Mouse (Mus musculus): ENCODE results near the gene Pold1. TPM values are rescaled to one million over a fixed set of nuclear protein-coding genes. Genes with fewer than 3 reads are reported as not detected.

Pold1 gene
- polyA plus RNA-seq, 1 experiment from 2014 or later: 74.7 TPM

- Histone ChIP-seq H3K27ac (ENCODE audit: low read depth) (no peak overlapping the region), H3K9ac (ENCODE audit: low read length) (no peak overlapping the region), H3K36me3 (ENCODE audit: control insufficient read depth, insufficient read depth, low read length) (no peaks in the 10 kb centered on the region), H3K27me3 (replicated peaks; ENCODE audit: control insufficient read depth, insufficient read depth, low read length) (peaks cover 43% of the 10 kb centered on the region), H3K4me1 (replicated peaks; ENCODE audit: control insufficient read depth, insufficient read depth, low read length) (no peaks in the 10 kb centered on the region), H3K9me3 (ENCODE audit: control insufficient read depth, low read length) (no peaks in the 10 kb centered on the region), H3K4me3 (ENCODE audit: low read depth, low read length) (no peak overlapping the region), H3K4me2 (ENCODE audit: low read length) (no peak overlapping the region)
- no peak for DNase-seq (ENCODE audit: low spot score)
- ATAC-seq (replicated peaks; ENCODE audit: low FRiP score, low TSS enrichment, low read depth): no peak
- WGBS: 68% methylated on average over 9 of the region's 9 CpGs
Observed at GRCm38 (mm10) chr7:44519240-44519913, 29.3 kb downstream of the Pold1 start.

- no peak overlapping the region for H3K4me3 ChIP-seq (ENCODE audit: low read depth, low read length)
- no peak overlapping the region for H3K4me2 ChIP-seq (ENCODE audit: low read length)
- H3K27ac ChIP-seq (ENCODE audit: low read depth): no peak overlapping the region
- DNase-seq (ENCODE audit: low spot score) (no peak), ATAC-seq (replicated peaks; ENCODE audit: low FRiP score, low TSS enrichment, low read depth) (no peak)
- H3K36me3 ChIP-seq (ENCODE audit: control insufficient read depth, insufficient read depth, low read length): no peaks in the 10 kb centered on the region
- 0 out of 2 replicates have a peak, but pooled peaks cover 6% of the 10 kb centered on the region for H3K27me3 ChIP-seq (replicated peaks; ENCODE audit: control insufficient read depth, insufficient read depth, low read length)
- H3K4me1 ChIP-seq (replicated peaks; ENCODE audit: control insufficient read depth, insufficient read depth, low read length): no peaks in the 10 kb centered on the region
- no peak overlapping the region for H3K9ac ChIP-seq (ENCODE audit: low read length)
- 0 out of 2 replicates have a peak, but pooled peaks cover 3% of the 10 kb centered on the region for H3K9me3 ChIP-seq (ENCODE audit: control insufficient read depth, low read length)
Observed at GRCm38 (mm10) chr7:44507491-44507890, 41.2 kb downstream of the Pold1 start.

- Histone ChIP-seq H3K27ac (ENCODE audit: low read depth) (no peak overlapping the region), H3K36me3 (ENCODE audit: control insufficient read depth, insufficient read depth, low read length) (no peaks in the 10 kb centered on the region), H3K27me3 (replicated peaks; ENCODE audit: control insufficient read depth, insufficient read depth, low read length) (no peaks in the 10 kb centered on the region; the same call in 1 of the 2 replicates), H3K9me3 (ENCODE audit: control insufficient read depth, low read length) (0 out of 2 replicates have a peak, but pooled peaks cover 3% of the 10 kb centered on the region), H3K4me1 (replicated peaks; ENCODE audit: control insufficient read depth, insufficient read depth, low read length) (no peaks in the 10 kb centered on the region; the same call in 1 of the 2 replicates), H3K4me3 (ENCODE audit: low read depth, low read length) (no peak overlapping the region), H3K4me2 (ENCODE audit: low read length) (no peak overlapping the region), H3K9ac (ENCODE audit: low read length) (no peak overlapping the region)
- ATAC-seq (replicated peaks; ENCODE audit: low FRiP score, low TSS enrichment, low read depth) (no peak), DNase-seq (ENCODE audit: low spot score) (peak; percentile 87)
- 34% methylated on average over 5 of the region's 5 CpGs for WGBS
Observed at GRCm38 (mm10) chr7:44501563-44502115, 47.0 kb downstream of the Pold1 start.

- Histone ChIP-seq H3K27me3 (replicated peaks; ENCODE audit: control insufficient read depth, insufficient read depth, low read length) (no peaks in the 10 kb centered on the region; the same call in 1 of the 2 replicates), H3K4me1 (replicated peaks; ENCODE audit: control insufficient read depth, insufficient read depth, low read length) (peaks cover 8% of the 10 kb centered on the region), H3K9ac (ENCODE audit: low read length) (no peak overlapping the region), H3K4me3 (ENCODE audit: low read depth, low read length) (no peak overlapping the region), H3K4me2 (ENCODE audit: low read length) (no peak overlapping the region), H3K9me3 (ENCODE audit: control insufficient read depth, low read length) (0 out of 2 replicates have a peak, but pooled peaks cover 3% of the 10 kb centered on the region), H3K36me3 (ENCODE audit: control insufficient read depth, insufficient read depth, low read length) (no peaks in the 10 kb centered on the region), H3K27ac (ENCODE audit: low read depth) (no peak overlapping the region)
- ATAC-seq (replicated peaks; ENCODE audit: low FRiP score, low TSS enrichment, low read depth) (no peak), DNase-seq (ENCODE audit: low spot score) (no peak)
- WGBS: 58% methylated on average over 18 of the region's 20 CpGs
Observed at GRCm38 (mm10) chr7:44500046-44500445, 48.6 kb downstream of the Pold1 start.

- 82% methylated on average over 1 of the region's 1 CpGs for WGBS
- Histone ChIP-seq H3K9ac (ENCODE audit: low read length) (no peak overlapping the region), H3K9me3 (ENCODE audit: control insufficient read depth, low read length) (no peaks in the 10 kb centered on the region), H3K27me3 (replicated peaks; ENCODE audit: control insufficient read depth, insufficient read depth, low read length) (no peaks in the 10 kb centered on the region; the same call in 1 of the 2 replicates), H3K4me2 (ENCODE audit: low read length) (no peak overlapping the region), H3K27ac (ENCODE audit: low read depth) (no peak overlapping the region), H3K4me1 (replicated peaks; ENCODE audit: control insufficient read depth, insufficient read depth, low read length) (peaks cover 9% of the 10 kb centered on the region), H3K36me3 (ENCODE audit: control insufficient read depth, insufficient read depth, low read length) (peaks cover 7% of the 10 kb centered on the region; the same call in 1 of the 2 replicates), H3K4me3 (ENCODE audit: low read depth, low read length) (no peak overlapping the region)
- DNase-seq (ENCODE audit: low spot score) (no peak), ATAC-seq (replicated peaks; ENCODE audit: low FRiP score, low TSS enrichment, low read depth) (no peak)
Observed at GRCm38 (mm10) chr7:44498922-44499321, 49.7 kb downstream of the Pold1 start.

GRCm38 (mm10) chr7:44497361-44498055, 51.1 kb downstream of the Pold1 start:
- ATAC-seq (replicated peaks; ENCODE audit: low FRiP score, low TSS enrichment, low read depth): no peak
- no peak for DNase-seq (ENCODE audit: low spot score)
- WGBS: 81% methylated on average over 10 of the region's 10 CpGs
- peaks cover 18% of the 10 kb centered on the region for H3K36me3 ChIP-seq (ENCODE audit: control insufficient read depth, insufficient read depth, low read length)
- H3K4me1 ChIP-seq (replicated peaks; ENCODE audit: control insufficient read depth, insufficient read depth, low read length): peaks cover 9% of the 10 kb centered on the region
- H3K9me3 ChIP-seq (ENCODE audit: control insufficient read depth, low read length): no peaks in the 10 kb centered on the region
- H3K27me3 ChIP-seq (replicated peaks; ENCODE audit: control insufficient read depth, insufficient read depth, low read length): no peaks in the 10 kb centered on the region; the same call in 1 of the 2 replicates
- no peak overlapping the region for H3K27ac ChIP-seq (ENCODE audit: low read depth)
- peak overlapping the region; percentile 92 for H3K4me3 ChIP-seq (ENCODE audit: low read depth, low read length)
- H3K9ac ChIP-seq (ENCODE audit: low read length): no peak overlapping the region
- peak overlapping the region; percentile 92 for H3K4me2 ChIP-seq (ENCODE audit: low read length)

- Histone ChIP-seq H3K4me1 (replicated peaks; ENCODE audit: control insufficient read depth, insufficient read depth, low read length) (peaks cover 9% of the 10 kb centered on the region), H3K27me3 (replicated peaks; ENCODE audit: control insufficient read depth, insufficient read depth, low read length) (no peaks in the 10 kb centered on the region; the same call in 1 of the 2 replicates), H3K27ac (ENCODE audit: low read depth) (peak overlapping the region; percentile 94), H3K9ac (ENCODE audit: low read length) (peak overlapping the region; percentile 86), H3K9me3 (ENCODE audit: control insufficient read depth, low read length) (no peaks in the 10 kb centered on the region), H3K4me3 (ENCODE audit: low read depth, low read length) (peak overlapping the region; percentile 92), H3K4me2 (ENCODE audit: low read length) (peak overlapping the region; percentile 92), H3K36me3 (ENCODE audit: control insufficient read depth, insufficient read depth, low read length) (peaks cover 26% of the 10 kb centered on the region)
- ATAC-seq (replicated peaks; ENCODE audit: low FRiP score, low TSS enrichment, low read depth): no peak
- WGBS: 1% methylated on average over 26 of the region's 26 CpGs
- DNase-seq (ENCODE audit: low spot score): no peak
Observed at GRCm38 (mm10) chr7:44496771-44497109, 51.9 kb downstream of the Pold1 start.

- Histone ChIP-seq H3K9me3 (ENCODE audit: control insufficient read depth, low read length) (no peaks in the 10 kb centered on the region), H3K27me3 (replicated peaks; ENCODE audit: control insufficient read depth, insufficient read depth, low read length) (no peaks in the 10 kb centered on the region; the same call in 1 of the 2 replicates), H3K4me2 (ENCODE audit: low read length) (peak within 1 kb of the TSS; percentile 92), H3K4me3 (ENCODE audit: low read depth, low read length) (peak within 1 kb of the TSS; percentile 92), H3K4me1 (replicated peaks; ENCODE audit: control insufficient read depth, insufficient read depth, low read length) (peaks cover 9% of the 10 kb centered on the region), H3K9ac (ENCODE audit: low read length) (peak within 1 kb of the TSS; percentile 86), H3K36me3 (ENCODE audit: control insufficient read depth, insufficient read depth, low read length) (peaks cover 30% of the 10 kb centered on the region), H3K27ac (ENCODE audit: low read depth) (peak within 1 kb of the TSS; percentile 94)
- under 1% methylated on average over 58 of the region's 58 CpGs for WGBS
- peak; percentile 98 for ATAC-seq (replicated peaks; ENCODE audit: low FRiP score, low TSS enrichment, low read depth)
- DNase-seq (ENCODE audit: low spot score): peak; percentile 98
Observed at GRCm38 (mm10) chr7:44495992-44496770, 52.5 kb downstream of the Pold1 start, which contains the start of the genes Emc10 and Fam71e1. Emc10 (minus strand) TSS chr7:44496529. Fam71e1 (plus strand) TSS chr7:44496581.

Data from intestine, embryonic 14.5 days (tissue).